Mouse (Mus musculus): ENCODE data around the gene Xrcc1. TPM values are rescaled to one million over a fixed set of nuclear protein-coding genes. Genes with fewer than 3 reads are reported as not detected.
A peak's percentile ranks its signal among the peaks of the same experiment; 100 is the strongest.
"Not testable (repeated sequence)": the region's sequence is repeated elsewhere in the genome, so short reads cannot be mapped to it uniquely, and the experiment has no call there.

The Xrcc1 gene
- polyA plus RNA-seq, 1 experiment, result 54.6 TPM

GRCm38 (mm10) chr7:24610144-24610878, 64.2 kb downstream of the Xrcc1 start, which contains the start of gene Phldb3:
Phldb3 (plus strand) TSS chr7:24610763.
- H3K4me1 ChIP-seq (ENCODE audit: control insufficient read depth, insufficient read depth, low read length), result peaks cover 4% of the 10 kb centered on the region
- peak within 1 kb of the TSS; percentile 70 for H3K4me3 ChIP-seq (ENCODE audit: insufficient read depth, low read length)
- TF ChIP-seq POLR2A (IDR thresholded peaks at IDR 0.05; ENCODE audit: borderline replicate concordance, low read depth, low read length) (no peak), CTCF (IDR thresholded peaks at IDR 0.05; ENCODE audit: low read depth, low read length) (peak; percentile 5; the same call in 1 of the 2 replicates)
- H3K27ac ChIP-seq (ENCODE audit: insufficient read depth, low read depth, low read length), result no peak within 1 kb of the TSS

- H3K4me3 ChIP-seq (ENCODE audit: insufficient read depth, low read length), result peak overlapping the region; percentile 70
- no peak for TF ChIP-seq CTCF (IDR thresholded peaks at IDR 0.05; ENCODE audit: low read depth, low read length)
- TF ChIP-seq POLR2A (IDR thresholded peaks at IDR 0.05; ENCODE audit: borderline replicate concordance, low read depth, low read length), result no peak
- H3K4me1 ChIP-seq (ENCODE audit: control insufficient read depth, insufficient read depth, low read length), result peaks cover 4% of the 10 kb centered on the region
- no peak overlapping the region for H3K27ac ChIP-seq (ENCODE audit: insufficient read depth, low read depth, low read length)
Observed at GRCm38 (mm10) chr7:24610879-24611494, 64.9 kb downstream of the Xrcc1 start.

GRCm38 (mm10) chr7:24611709-24612108, 65.6 kb downstream of the Xrcc1 start:
- H3K4me3 ChIP-seq (ENCODE audit: insufficient read depth, low read length), result peak overlapping the region; percentile 70
- no peak for TF ChIP-seq POLR2A (IDR thresholded peaks at IDR 0.05; ENCODE audit: borderline replicate concordance, low read depth, low read length)
- TF ChIP-seq CTCF (IDR thresholded peaks at IDR 0.05; ENCODE audit: low read depth, low read length), result no peak
- H3K4me1 ChIP-seq (ENCODE audit: control insufficient read depth, insufficient read depth, low read length), result peaks cover 4% of the 10 kb centered on the region
- H3K27ac ChIP-seq (ENCODE audit: insufficient read depth, low read depth, low read length), result no peak overlapping the region

- TF ChIP-seq CTCF (IDR thresholded peaks at IDR 0.05; ENCODE audit: low read depth, low read length) (no peak), POLR2A (IDR thresholded peaks at IDR 0.05; ENCODE audit: borderline replicate concordance, low read depth, low read length) (no peak)
- Histone ChIP-seq H3K27ac (ENCODE audit: insufficient read depth, low read depth, low read length) (no peak overlapping the region), H3K4me1 (ENCODE audit: control insufficient read depth, insufficient read depth, low read length) (peaks cover 4% of the 10 kb centered on the region), H3K4me3 (ENCODE audit: insufficient read depth, low read length) (no peak overlapping the region)
Observed at GRCm38 (mm10) chr7:24612308-24612910, 66.3 kb downstream of the Xrcc1 start.

GRCm38 (mm10) chr7:24614816-24615215, 68.7 kb downstream of the Xrcc1 start:
- peaks cover 4% of the 10 kb centered on the region for H3K4me1 ChIP-seq (ENCODE audit: control insufficient read depth, insufficient read depth, low read length)
- no peak for TF ChIP-seq POLR2A (IDR thresholded peaks at IDR 0.05; ENCODE audit: borderline replicate concordance, low read depth, low read length)
- TF ChIP-seq CTCF (IDR thresholded peaks at IDR 0.05; ENCODE audit: low read depth, low read length), result no peak
- no peak overlapping the region for H3K4me3 ChIP-seq (ENCODE audit: insufficient read depth, low read length)
- H3K27ac ChIP-seq (ENCODE audit: insufficient read depth, low read depth, low read length), result no peak overlapping the region

- H3K4me3 ChIP-seq (ENCODE audit: insufficient read depth, low read length), result no peak overlapping the region
- H3K27ac ChIP-seq (ENCODE audit: insufficient read depth, low read depth, low read length), result no peak overlapping the region
- TF ChIP-seq POLR2A (IDR thresholded peaks at IDR 0.05; ENCODE audit: borderline replicate concordance, low read depth, low read length) (no peak), CTCF (IDR thresholded peaks at IDR 0.05; ENCODE audit: low read depth, low read length) (no peak)
- no peaks in the 10 kb centered on the region for H3K4me1 ChIP-seq (ENCODE audit: control insufficient read depth, insufficient read depth, low read length)
Observed at GRCm38 (mm10) chr7:24617763-24618162, 71.7 kb downstream of the Xrcc1 start.

- H3K27ac ChIP-seq (ENCODE audit: insufficient read depth, low read depth, low read length); H3K4me3 ChIP-seq (ENCODE audit: insufficient read depth, low read length); H3K4me1 ChIP-seq (ENCODE audit: control insufficient read depth, insufficient read depth, low read length): not testable (repeated sequence)
Observed at GRCm38 (mm10) chr7:24618374-24618773, 72.3 kb downstream of the Xrcc1 start.

- H3K4me1 ChIP-seq (ENCODE audit: control insufficient read depth, insufficient read depth, low read length), result no peaks in the 10 kb centered on the region
- H3K4me3 ChIP-seq (ENCODE audit: insufficient read depth, low read length), result no peak overlapping the region
Observed at GRCm38 (mm10) chr7:24619671-24620397, 73.7 kb downstream of the Xrcc1 start.

GRCm38 (mm10) chr7:24621193-24621592, 75.1 kb downstream of the Xrcc1 start:
- Histone ChIP-seq H3K4me3 (ENCODE audit: insufficient read depth, low read length) (no peak overlapping the region), H3K4me1 (ENCODE audit: control insufficient read depth, insufficient read depth, low read length) (no peaks in the 10 kb centered on the region), H3K27ac (ENCODE audit: insufficient read depth, low read depth, low read length) (no peak overlapping the region)
- no peak for TF ChIP-seq POLR2A (IDR thresholded peaks at IDR 0.05; ENCODE audit: borderline replicate concordance, low read depth, low read length)
- TF ChIP-seq CTCF (IDR thresholded peaks at IDR 0.05; ENCODE audit: low read depth, low read length), result no peak

More at GRCm38 (mm10) chr7:24619671-24620397, 73.7 kb downstream of the Xrcc1 start:
- no peak overlapping the region for H3K27ac ChIP-seq (ENCODE audit: insufficient read depth, low read depth, low read length)
- TF ChIP-seq CTCF (IDR thresholded peaks at IDR 0.05; ENCODE audit: low read depth, low read length), result no peak
- no peak for TF ChIP-seq POLR2A (IDR thresholded peaks at IDR 0.05; ENCODE audit: borderline replicate concordance, low read depth, low read length)

All from bone marrow macrophage, adult 2 months (primary cell).